Mouse (Mus musculus) brown adipose tissue, adult 24 weeks (tissue): Measurements from ENCODE around the gene Mill2. TPM values are rescaled to one million over a fixed set of nuclear protein-coding genes. Genes with fewer than 3 reads are reported as not detected.
"Not testable (repeated sequence)": the region's sequence is repeated elsewhere in the genome, so short reads cannot be mapped to it uniquely, and the experiment has no call there.

Source experiments
- H3K27ac ChIP-seq: fragments of 200-500 bp; replicated peaks from 2 replicates; pipeline ENCODE4 v1.5.1; 2012; ENCODE audit warnings: low read depth, mild to moderate bottlenecking, low read length
- H3K4me1 ChIP-seq: fragments of 200-500 bp; 2 replicates; pipeline ENCODE4 v1.6.1; 2012; ENCODE audit warnings: low read length, mixed read lengths; ENCODE audit not compliant: control insufficient read depth, insufficient read depth, insufficient read length
- H3K4me3 ChIP-seq: fragments of 200-500 bp; 2 replicates; pipeline ENCODE4 v1.5.1; 2012; ENCODE audit warnings: low read depth, mild to moderate bottlenecking, low read length, moderate library complexity; ENCODE audit not compliant: insufficient read depth
- polyA plus RNA-seq: library from polyadenylated mRNA; stranded (reverse); fragments of >200 nt; gene quantifications from 2 replicates; pipeline ENCODE4 v1.2.4, GENCODE M21; 2012; ENCODE audit not compliant: missing spikeins, insufficient read depth, insufficient read length

The Mill2 gene
- 1.6 and 2.0 TPM in 2 replicates for polyA plus RNA-seq

DNA sequence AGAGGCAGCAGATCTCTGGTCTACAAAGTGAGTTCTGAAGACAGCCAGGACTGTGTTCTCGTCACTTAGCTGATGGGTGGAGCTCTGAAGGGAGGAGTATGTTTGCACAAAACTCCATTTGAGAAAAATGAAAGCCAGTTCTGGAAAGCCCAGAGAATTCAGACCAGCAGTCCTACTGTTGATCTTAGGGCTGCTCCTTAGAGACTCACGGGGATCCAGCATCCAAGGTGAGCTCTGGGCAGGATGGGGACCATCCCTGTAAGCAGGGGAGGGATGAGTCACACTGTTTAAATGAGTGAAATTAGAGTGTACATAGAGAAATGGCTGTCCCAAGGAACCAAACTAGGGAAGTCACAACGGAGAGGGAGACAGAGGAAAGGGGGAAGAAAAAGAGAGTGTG is at the start of gene Mill2:
Mill2 (plus strand) TSS at position 102 of the 400 bp plus-strand sequence.
- H3K4me3 ChIP-seq: peak within 1 kb of the TSS; percentile 65
- H3K27ac ChIP-seq: peak within 1 kb of the TSS; percentile 98
- H3K4me1 ChIP-seq: peaks cover 2% of the 10 kb centered on the region; the same call in 1 of the 2 replicates

GRCm38 (mm10) chr7:18790671-18791070 is 49.1 kb upstream of the Mill2 start:
- not testable (repeated sequence) for H3K27ac ChIP-seq, H3K4me1 ChIP-seq, H3K4me3 ChIP-seq

DNA sequence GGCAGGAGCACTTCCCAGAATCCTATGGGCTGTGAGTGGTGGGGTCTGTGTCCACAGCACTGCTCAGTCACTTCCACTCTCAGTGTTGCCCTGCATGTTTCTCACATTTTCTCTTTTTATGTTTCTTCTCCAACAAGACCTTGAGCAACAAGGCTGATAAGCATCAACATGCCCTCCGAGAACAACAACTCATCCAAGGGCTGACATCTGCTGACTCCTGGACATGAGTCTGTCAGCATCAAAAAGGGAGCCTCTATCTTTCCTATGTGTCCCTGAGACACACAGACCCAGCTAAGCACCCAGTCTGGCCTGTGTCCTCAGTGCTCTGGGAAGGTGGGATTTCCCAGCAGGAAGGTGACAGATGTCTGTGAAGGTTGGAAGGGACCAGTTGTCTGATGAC is 41.3 kb upstream of the Mill2 start, which contains the start of gene Psg19:
Psg19 (minus strand) TSS at position 101 of the 400 bp plus-strand sequence.
- Histone ChIP-seq H3K4me1 (no peaks in the 10 kb centered on the region), H3K27ac (no peak within 1 kb of the TSS), H3K4me3 (no peak within 1 kb of the TSS)

GRCm38 (mm10) chr7:18799129-18799528 is 40.6 kb upstream of the Mill2 start:
- Histone ChIP-seq H3K4me1 (no peaks in the 10 kb centered on the region), H3K27ac (no peak overlapping the region), H3K4me3 (no peak overlapping the region)

GRCm38 (mm10) chr7:18803526-18803925 is 36.2 kb upstream of the Mill2 start:
- Histone ChIP-seq H3K27ac (no peak overlapping the region; the same call in 1 of the 2 replicates), H3K4me3 (no peak overlapping the region), H3K4me1 (no peaks in the 10 kb centered on the region)

GRCm38 (mm10) chr7:18818301-18818700 is 21.5 kb upstream of the Mill2 start:
- Histone ChIP-seq H3K4me1 (no peaks in the 10 kb centered on the region), H3K4me3 (no peak overlapping the region), H3K27ac (no peak overlapping the region)

GRCm38 (mm10) chr7:18821507-18821906 is 18.3 kb upstream of the Mill2 start, which contains the start of gene Psg17:
TSS of gene Psg17 (minus strand) at chr7:18821607.
- Histone ChIP-seq H3K4me1 (no peaks in the 10 kb centered on the region), H3K27ac (no peak within 1 kb of the TSS), H3K4me3 (no peak within 1 kb of the TSS)

GRCm38 (mm10) chr7:18827792-18828546 is 11.8 kb upstream of the Mill2 start:
- Histone ChIP-seq H3K27ac (no peak overlapping the region), H3K4me1 (no peaks in the 10 kb centered on the region), H3K4me3 (no peak overlapping the region)

- Histone ChIP-seq H3K4me3 (no peak overlapping the region), H3K27ac (no peak overlapping the region), H3K4me1 (no peaks in the 10 kb centered on the region)
These were observed 11.2 kb upstream of the Mill2 start for GRCm38 (mm10) chr7:18828592-18828991.

DNA sequence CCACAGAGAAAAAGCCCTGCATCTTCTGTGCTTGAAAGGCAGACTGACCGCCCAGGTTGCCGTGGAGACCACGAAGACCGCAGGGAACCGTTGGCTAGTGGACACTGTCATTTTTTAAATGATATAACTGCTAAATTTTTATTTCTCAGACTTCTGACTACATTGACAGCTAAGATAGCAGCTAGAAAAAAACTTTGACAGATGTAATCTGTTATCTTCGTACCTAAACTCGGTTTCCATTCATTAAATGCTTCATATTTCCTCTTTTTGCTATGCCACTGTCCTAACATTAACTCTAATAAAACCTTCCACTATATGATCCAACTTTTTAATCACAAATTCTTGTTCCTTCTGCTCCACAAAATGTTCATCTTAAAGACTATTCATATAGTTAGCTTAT is 10.2 kb upstream of the Mill2 start:
- H3K4me3 ChIP-seq: no peak overlapping the region
- H3K27ac ChIP-seq: no peak overlapping the region
- H3K4me1 ChIP-seq: no peaks in the 10 kb centered on the region

DNA sequence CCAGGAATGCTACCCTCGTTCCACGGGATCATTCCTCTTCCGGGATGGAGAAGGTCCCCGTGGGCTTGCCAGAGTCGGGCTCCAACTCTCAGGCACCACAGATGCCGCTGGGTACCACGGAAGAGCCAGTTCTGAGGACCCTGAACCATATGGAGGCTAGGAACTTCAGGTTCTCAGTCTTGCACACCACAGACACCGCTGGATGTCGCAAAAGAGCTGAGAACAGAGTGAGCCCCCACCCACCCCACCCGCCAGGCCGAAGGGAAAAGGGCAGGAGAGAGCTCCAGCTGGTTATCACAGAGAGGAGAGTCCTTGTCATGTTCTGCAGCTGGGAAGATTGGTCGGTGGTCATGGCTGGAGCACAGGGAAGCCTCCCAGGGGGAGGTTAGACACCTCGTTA is 7.5 kb upstream of the Mill2 start:
- Histone ChIP-seq H3K4me1 (no peaks in the 10 kb centered on the region), H3K27ac (no peak overlapping the region), H3K4me3 (no peak overlapping the region)

DNA sequence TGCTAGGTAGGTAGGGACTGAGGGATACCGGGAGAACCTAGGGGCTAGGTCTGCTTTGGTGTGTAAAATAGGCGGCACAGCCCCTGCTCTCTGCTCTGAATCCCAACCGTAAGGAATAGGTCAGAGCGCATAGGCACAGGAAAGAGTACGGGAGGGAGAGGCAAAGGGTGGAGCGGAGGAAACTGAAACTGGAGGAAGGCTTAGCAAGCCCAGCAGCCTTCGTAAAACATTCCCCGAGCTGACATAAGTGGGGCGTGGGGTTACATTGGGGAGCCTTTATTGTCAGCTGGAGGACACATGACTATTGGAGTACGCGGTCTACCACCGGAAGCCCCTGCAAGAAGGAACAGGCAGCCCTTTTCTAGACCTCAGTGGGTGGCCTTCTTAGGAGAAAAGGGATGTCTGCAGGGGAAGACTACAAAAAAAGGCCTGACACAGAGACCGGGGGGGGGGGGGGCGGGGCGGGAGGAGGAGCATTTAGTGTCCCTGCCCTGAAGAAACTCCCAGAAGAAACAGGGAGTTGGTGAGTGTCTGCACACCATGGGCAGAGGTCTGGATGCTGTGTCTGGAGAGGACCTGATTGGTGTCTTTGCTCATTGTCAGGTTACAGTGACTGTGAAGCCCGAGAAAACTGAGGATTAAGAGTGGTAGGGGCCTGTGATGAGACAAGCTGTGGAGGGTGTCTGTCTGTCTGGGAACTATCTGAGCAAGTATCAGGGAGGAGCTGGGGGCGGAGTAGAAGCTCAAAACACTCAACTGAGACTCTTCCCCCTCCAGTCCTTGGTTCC is 814 bp downstream of the Mill2 start:
- Histone ChIP-seq H3K4me1 (peaks cover 2% of the 10 kb centered on the region; the same call in 1 of the 2 replicates), H3K4me3 (peak overlapping the region; percentile 65), H3K27ac (peak overlapping the region; percentile 98)

GRCm38 (mm10) chr7:18841174-18841567 is 1.4 kb downstream of the Mill2 start:
- H3K4me3 ChIP-seq: peak overlapping the region; percentile 57
- H3K4me1 ChIP-seq: peaks cover 2% of the 10 kb centered on the region; the same call in 1 of the 2 replicates
- H3K27ac ChIP-seq: peak overlapping the region; percentile 90

DNA sequence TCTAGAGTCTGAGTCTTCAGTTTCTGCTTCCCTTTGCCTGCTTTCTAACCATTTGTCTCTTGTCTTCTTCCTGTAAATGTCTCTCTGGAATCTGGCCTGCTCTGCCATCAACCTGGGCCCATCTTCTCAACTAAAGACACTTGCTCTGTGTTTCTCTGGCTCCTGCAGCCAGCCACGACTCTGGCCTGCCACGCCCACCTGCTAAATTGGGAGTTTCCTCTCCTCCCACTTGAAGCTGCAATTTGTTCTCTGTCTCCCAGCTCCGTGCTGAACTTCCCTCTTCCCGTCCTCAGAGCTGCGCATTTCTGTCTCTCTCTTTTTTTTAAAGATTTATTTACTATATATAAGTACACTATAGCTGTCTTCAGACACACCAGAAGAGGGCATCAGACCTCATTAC is 5.0 kb downstream of the Mill2 start:
- H3K27ac ChIP-seq: no peak overlapping the region
- no peak overlapping the region for H3K4me3 ChIP-seq
- peaks cover 2% of the 10 kb centered on the region; the same call in 1 of the 2 replicates for H3K4me1 ChIP-seq

- H3K4me3 ChIP-seq: no peak overlapping the region
- H3K4me1 ChIP-seq: no peaks in the 10 kb centered on the region
- H3K27ac ChIP-seq: no peak overlapping the region
These were observed 8.6 kb downstream of the Mill2 start for GRCm38 (mm10) chr7:18848395-18848794.
